Mouse (Mus musculus) left cerebral cortex, adult 2 months (tissue): ENCODE data around the gene Cipc. TPM values are rescaled to one million over a fixed set of nuclear protein-coding genes. Genes with fewer than 3 reads are reported as not detected.
A peak's percentile ranks its signal among the peaks of the same experiment; 100 is the strongest.

Experiments
- DNase-seq, 2 experiments: peaks; one replicate each; pipeline ENCODE4 v3.0.0; 2021 to 2022; ENCODE audit warnings: low spot score in 2 of 2, mixed read lengths in 1 of 2; ENCODE audit errors: extremely low spot score in 1 of 2
- H3K27ac ChIP-seq: fragments of 200-600 bp; 2 replicates; pipeline ENCODE4 v1.8.1; 2022
- H3K4me3 ChIP-seq: fragments of 200-600 bp; 2 replicates; pipeline ENCODE4 v1.8.1; 2022
- CTCF ChIP-seq: fragments of 200-600 bp; IDR thresholded peaks from 2 replicates; pipeline ENCODE4 v1.8.1; 2022; ENCODE audit warnings: antibody characterized with exemption, mild to moderate bottlenecking, moderate library complexity
- intact Hi-C: fragments of 180-260 bp; cut with DNase I; formaldehyde crosslinking; loops from one replicate; pipeline ENCODE4 v1.15.1; 2025
- long read RNA-seq, 2 experiments: library from polyadenylated mRNA; stranded (forward); transcript quantifications; one replicate each; pipeline ENCODE4 v2.0.0; 2021; ENCODE audit warnings: borderline mapping rate in 2 of 2
- total RNA-seq, 2 experiments: library from RNA; stranded (reverse); gene quantifications; 2 replicates each; pipeline ENCODE4 v1.2.3; 2021

Gene Cipc
- total RNA-seq, result 10 to 100 TPM; 79.8 to 91.6 TPM
- long read RNA-seq, experiment 1, full-length matches to known transcripts, result 72 of 113 reads
- long read RNA-seq, experiment 1, partial matches to known transcripts, result 5 of 113 reads
- long read RNA-seq, experiment 1, other reads (novel, unspliced or antisense), result 36 of 113 reads
- long read RNA-seq, experiment 2, full-length matches to known transcripts, result 67 of 99 reads
- long read RNA-seq, experiment 2, partial matches to known transcripts, result 3 of 99 reads
- long read RNA-seq, experiment 2, other reads (novel, unspliced or antisense), result 29 of 99 reads

DNA sequence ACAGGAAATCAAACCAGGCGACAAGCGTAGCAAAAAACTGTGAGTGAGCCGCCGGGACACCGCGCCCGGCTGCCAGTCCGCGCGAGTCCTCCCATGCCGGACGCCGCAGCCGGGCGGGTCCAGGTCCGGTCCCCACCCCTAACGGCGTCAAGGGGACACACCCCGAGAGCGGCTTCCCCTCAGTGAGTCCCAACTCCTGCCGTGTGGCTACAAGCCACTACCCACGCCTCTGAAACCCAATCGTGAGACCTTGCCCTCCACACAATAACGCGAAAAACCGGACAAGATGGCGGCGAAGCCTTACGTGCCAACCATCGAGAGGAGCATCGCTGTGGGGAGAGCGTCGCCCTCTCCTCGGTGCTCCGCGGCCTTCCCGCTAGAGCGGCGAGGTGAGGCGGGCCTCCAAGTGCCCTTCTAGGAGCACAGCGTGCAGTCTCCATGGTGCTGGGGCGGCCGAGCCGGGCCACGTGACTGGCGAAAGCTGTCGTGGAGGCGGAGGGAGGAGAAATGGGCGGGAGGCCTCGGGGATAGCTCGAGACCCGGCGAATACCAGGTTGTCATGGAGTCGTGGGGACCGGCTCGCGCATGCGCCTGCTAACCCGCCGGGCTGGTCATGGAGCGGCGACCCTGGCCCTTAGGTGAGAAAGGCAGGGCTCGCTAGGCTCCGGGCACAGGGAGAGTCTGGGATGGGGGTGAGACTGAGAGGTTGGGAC, at the start of gene Cipc:
Gene Cipc, plus strand, starts transcription at position 182 of the 713 bp plus-strand sequence.
- peak within 1 kb of the TSS; percentile 72 for H3K4me3 ChIP-seq
- TF ChIP-seq CTCF, result no peak; the same call in 1 of the 2 replicates
- intact Hi-C loops, result loop anchor here (1.0 to 2.0 kb wide), 3 partner anchors 28 to 178 kb away; no protein-coding TSS in a partner anchor
- peak within 1 kb of the TSS; percentile 100 for H3K27ac ChIP-seq
- peak; percentile 98 to 99 for DNase-seq

DNA sequence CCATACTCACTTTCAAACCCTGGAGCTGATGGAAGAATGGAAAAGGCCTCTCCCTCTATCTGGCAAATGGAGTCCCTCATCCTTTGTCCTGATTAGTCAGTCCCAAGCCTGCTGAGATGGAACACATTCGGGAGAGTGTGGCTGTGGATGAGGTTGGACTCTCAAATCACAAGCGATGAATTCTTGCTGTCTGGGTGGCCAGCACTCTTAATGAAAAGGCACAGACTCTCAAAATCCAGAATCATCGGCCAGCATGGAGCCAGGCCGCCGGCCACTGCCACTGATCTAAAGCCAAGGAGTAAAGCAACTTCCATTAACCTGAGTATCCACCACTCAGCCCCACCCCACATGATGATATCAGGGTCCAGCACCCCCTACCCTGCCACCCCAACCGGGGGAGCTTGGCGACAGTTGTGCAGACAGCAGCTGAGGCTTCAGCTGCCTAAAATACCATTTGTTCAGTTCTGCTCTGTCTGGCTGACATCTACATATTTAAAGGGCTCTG, 49.0 kb upstream of the Cipc start:
- DNase-seq, result no peak
- Histone ChIP-seq H3K27ac (peak overlapping the region; percentile 88), H3K4me3 (no peak overlapping the region)
- TF ChIP-seq CTCF, result no peak
- intact Hi-C loops, result no loop called here

DNA sequence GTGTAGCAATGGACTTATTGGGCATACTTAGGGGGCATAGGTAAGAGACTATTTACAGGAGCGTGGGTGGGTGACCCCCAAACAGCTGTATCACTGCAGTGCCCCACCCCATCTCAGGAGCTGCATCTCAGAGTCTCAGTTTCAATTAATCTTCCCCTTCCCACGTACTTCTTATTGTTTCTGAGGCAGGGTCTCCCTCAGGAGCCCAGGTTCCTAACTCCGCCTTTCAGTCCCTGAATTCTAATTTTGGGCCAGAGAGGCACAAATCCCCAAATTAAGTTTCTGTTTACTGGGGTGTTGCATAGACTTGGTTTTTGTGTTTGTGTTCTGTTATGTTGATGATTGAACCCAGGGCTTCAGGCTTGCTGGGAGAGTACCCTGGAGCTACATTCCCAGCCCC, 48.4 kb upstream of the Cipc start:
- intact Hi-C loops, result no loop called here
- TF ChIP-seq CTCF, result no peak
- no peak for DNase-seq

DNA sequence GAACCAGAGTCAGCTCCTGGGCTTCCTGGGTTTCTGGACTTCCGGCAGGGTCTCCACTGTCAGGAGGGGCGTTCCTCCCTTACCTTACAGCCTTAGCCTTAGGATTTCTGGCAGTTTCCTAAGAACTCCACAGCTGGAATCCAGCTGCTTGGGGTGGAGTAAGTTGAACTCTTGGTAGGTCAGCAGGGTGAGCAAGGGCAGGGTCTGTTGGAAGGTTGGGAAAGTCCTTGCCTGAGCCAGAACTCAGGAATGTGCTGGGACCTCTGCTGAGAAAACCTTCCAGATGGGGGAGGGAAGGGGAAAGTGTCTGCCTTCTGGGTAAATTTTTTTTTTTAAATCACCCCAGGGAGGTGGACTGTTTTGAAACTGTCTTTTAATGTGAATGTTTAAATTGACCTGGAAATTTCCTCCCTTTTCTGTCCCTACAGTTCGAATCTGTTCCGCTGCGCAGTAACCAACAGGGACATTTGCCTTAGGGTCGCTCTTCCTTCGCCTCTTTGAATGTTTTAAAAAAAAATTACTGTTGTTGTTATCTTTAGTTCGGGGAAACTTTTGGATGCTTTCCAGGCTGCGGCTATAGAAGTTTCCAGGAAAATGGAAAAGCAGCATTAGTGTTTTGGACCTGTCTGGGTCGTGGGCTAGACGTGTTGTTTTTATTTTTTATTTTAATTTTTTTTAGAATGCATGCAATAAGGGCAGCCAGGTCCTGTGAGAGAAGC, 47.2 kb upstream of the Cipc start:
- Histone ChIP-seq H3K27ac (peak overlapping the region; percentile 19; the same call in 1 of the 2 replicates), H3K4me3 (no peak overlapping the region)
- no peak for DNase-seq
- TF ChIP-seq CTCF, result no peak
- intact Hi-C loops, result no loop called here

More for the DNA sequence above, 48.4 kb upstream of the Cipc start:
- Histone ChIP-seq H3K4me3 (no peak overlapping the region), H3K27ac (no peak overlapping the region; the same call in 1 of the 2 replicates)

DNA sequence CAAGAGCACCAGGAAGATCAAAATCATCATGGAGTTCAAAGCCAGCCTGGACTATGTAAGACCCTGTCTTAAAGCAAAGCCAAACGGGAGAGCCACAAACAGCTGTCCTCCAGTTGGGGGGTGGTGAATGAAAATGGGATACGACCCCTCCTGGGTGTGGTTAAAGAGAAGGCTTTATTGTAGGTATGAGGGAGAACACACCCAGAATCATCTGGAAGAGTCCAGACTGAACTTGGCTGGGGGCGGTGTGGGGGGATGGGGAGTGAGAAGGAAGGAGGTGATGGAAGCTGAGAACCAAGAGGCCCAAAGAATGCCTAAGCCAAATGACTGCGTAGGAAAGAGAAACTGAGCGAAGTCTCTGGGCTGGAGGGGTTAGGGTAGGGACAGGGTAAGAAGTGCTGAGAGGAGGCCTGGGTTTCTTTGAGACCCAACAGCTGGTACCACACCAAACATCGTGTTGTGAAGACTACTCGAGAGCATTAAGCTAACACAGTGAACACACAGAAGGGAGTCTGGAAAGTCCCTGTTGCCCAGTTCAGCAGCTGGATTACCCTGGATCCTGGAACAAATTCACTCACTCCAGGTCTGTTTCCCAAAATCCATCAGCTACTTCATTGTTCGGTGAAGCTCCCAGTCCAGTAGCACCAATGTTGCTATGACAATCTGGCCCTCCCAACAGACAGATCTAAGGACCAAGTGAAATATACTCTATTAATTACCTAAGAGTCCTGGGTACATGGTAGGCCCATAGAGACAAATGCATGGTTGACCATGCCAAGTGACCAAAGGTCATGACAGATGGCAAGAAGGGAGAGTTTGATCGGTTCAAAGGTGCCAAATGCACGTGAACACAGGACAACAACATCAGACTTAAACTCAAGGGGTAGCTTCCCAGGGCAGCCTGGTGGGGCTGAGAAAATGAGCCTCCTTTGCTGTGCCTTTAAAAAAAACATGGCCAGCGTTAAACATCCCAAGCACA, 42.7 kb upstream of the Cipc start:
- no peak for TF ChIP-seq CTCF
- intact Hi-C loops, result no loop called here
- DNase-seq, result no peak
- Histone ChIP-seq H3K27ac (no peak overlapping the region), H3K4me3 (no peak overlapping the region)

DNA sequence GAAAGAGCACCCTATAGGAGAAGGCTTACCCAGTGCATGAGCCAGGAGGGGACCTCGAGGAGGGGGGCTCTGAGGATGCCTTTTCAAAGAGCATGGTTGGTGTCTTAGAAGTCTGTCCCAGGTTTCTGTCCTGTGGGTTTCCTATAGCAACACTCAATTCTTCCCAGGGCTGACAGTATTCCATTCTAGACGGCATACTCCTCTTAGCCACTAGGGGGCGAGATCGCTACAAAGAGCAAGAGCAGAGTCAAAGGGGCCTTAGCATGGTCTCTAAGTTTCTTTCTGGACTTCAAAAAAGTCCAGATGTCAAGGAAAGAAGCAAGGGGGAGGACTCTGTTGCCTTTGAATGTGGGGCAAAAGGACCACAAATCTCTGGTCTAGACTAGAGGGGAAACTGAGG, 41.6 kb upstream of the Cipc start:
- H3K27ac ChIP-seq, result no peak overlapping the region
- intact Hi-C loops, result no loop called here
- DNase-seq, result no peak
- peak; percentile 84 for TF ChIP-seq CTCF
- H3K4me3 ChIP-seq, result no peak overlapping the region

DNA sequence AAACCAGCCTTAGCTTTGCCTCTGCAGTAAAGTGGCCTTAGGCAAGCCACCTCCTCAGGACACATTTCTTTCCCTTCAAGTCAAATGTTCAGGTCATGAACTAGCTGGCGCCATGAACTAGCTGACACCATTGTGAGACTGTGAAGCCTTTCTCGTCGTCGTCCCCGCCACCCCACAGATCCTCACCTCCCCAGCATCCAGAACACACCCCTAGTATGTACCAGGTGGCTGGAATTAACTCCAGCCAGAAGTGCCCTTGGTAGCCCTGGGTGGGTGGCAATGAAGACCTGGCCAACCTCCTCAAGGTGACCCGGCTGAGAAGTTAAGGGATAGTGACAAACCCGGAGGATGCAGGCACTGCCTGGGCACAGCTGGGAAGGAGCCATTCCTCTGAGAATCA, 41.0 kb upstream of the Cipc start:
- Histone ChIP-seq H3K4me3 (no peak overlapping the region), H3K27ac (no peak overlapping the region)
- DNase-seq, result no peak
- intact Hi-C loops, result loop anchor here (1.0 kb wide), 1 partner anchor 110 kb away; no protein-coding TSS in a partner anchor
- no peak for TF ChIP-seq CTCF

DNA sequence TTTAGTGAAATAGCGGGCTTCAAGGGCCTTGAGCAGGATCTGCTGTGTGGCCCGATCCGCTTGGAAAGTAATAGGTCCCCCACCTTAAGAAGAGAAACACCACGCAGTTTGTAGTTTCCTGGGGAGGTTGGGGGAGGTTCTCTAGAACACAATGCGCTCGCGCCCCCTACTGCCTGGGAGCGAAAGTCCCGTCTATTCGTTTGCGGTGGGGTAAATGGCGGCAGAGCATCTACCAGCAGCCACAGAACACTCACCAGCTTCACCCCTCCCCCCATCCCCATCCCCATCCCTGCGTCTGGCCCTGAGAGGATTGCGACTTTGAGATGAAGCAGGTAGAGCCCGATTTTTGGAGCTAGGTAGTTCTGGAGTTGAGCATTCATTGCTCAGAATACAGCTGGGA, 40.4 kb upstream of the Cipc start:
- intact Hi-C loops, result loop anchor here (1.0 kb wide), 1 partner anchor 110 kb away; no protein-coding TSS in a partner anchor

DNA sequence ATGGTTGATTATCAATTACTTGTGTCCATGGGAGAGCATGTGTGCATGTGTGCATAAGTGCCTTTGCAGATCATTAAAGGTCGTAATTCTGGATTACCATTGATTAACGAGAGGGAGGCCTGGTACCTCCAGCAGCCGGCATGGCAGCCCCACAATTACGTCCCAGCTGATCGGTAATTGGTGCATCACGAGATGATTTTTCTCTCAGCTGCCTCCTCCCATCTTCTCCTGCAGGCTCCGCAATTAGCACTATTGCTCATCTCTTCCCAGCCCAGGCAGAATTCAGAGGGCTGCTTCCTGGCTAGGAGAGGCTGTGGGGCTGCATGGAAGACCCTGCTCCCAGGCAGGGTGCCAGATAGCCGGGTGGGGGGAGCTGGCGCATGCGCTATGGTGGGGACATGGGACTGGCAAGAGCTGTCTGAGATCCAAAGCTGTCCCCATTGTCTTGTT, 35.3 kb upstream of the Cipc start:
- no peak overlapping the region for H3K4me3 ChIP-seq
- no peak for TF ChIP-seq CTCF
- DNase-seq, result peak; percentile 72 to 77
- H3K27ac ChIP-seq, result peak overlapping the region; percentile 75
- intact Hi-C loops, result no loop called here

More for the DNA sequence above, 40.4 kb upstream of the Cipc start:
- peak; percentile 85 to 87 for DNase-seq
- H3K4me3 ChIP-seq, result no peak overlapping the region
- TF ChIP-seq CTCF, result peak; percentile 82
- H3K27ac ChIP-seq, result no peak overlapping the region

DNA sequence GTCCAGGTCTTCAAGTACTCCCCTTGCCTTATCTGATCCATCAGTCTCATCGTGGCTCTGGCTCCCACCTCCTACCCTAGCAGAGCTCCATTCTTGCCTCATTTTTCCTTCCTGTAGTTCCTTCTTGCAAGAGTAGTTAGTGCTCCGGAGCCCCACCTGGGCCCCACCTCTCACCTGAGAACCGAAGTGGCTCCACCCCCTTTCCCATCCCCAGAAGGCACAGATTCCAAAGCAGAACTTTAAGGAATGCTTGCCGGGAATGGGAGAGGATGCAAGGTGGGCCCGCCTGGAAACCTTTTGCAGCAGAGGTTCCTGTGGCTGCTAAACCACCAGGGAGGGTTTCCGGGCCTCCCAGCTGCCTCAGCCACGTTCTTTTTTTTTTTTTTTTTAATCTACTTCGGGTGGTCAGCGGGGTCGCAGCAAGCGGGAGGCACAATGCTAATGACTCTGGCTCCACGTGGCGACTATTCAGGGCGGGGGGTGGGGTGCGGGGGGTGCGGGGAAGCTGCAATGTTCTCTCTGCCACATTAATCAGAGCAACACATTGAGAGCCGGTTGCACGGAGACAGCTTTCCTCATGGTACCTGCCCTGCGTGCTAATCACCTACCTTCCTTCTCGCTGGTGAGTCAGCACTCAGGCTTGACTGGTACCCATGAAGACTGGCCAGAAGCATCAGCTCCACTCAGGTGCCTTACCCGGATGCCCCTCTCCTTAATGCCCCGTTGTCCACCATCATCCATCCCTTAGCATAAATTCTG, 34.3 kb upstream of the Cipc start:
- H3K4me3 ChIP-seq, result no peak overlapping the region
- no peak for DNase-seq
- intact Hi-C loops, result no loop called here
- H3K27ac ChIP-seq, result peak overlapping the region; percentile 75; the same call in 1 of the 2 replicates
- no peak for TF ChIP-seq CTCF
